Mouse (Mus musculus): ENCODE data around the gene Bcat1.

DNA sequence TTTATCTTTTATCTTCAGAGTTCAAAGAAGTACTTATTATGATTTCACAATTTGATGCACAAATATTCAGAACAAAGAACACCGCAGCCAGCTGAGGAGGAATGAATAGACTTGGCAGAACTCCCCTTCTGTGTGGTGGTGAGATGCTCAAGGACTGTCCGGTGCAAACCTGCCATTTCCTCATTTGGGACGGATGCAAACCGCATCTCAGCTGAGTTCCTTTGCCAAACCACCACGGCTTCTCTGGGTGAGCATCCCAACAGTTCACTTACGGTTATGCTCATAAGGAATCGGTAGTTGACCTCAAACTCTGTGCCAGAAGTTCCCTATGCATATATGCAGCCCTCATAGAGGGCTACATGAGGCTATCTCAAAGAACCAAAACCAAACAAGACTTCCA lies 6.6 kb downstream of the Bcat1 start:
- TF ChIP-seq CTCF (IDR thresholded peaks at IDR 0.05; ENCODE audit: low read depth) (no peak), EP300 (IDR thresholded peaks at IDR 0.05; ENCODE audit: low read depth) (no peak)
